Mouse (Mus musculus) testis, adult 2 months (tissue): ENCODE measurements around the gene Epor. TPM values are rescaled to one million over a fixed set of nuclear protein-coding genes. Genes with fewer than 3 reads are reported as not detected.

ENCODE experiments used
- H3K27ac ChIP-seq: fragments of 200-500 bp; 2 replicates; pipeline ENCODE4 v1.5.1; 2012; ENCODE audit warnings: low read depth, low read length; ENCODE audit not compliant: control insufficient read depth, insufficient read depth
- H3K27me3 ChIP-seq: fragments of 200-500 bp; 2 replicates; pipeline ENCODE4 v1.6.1; 2012; ENCODE audit warnings: mild to moderate bottlenecking, low read length, moderate library complexity; ENCODE audit not compliant: control insufficient read depth, insufficient read depth
- H3K36me3 ChIP-seq: fragments of 200-500 bp; 2 replicates; pipeline ENCODE4 v1.6.1; 2012; ENCODE audit warnings: mild to moderate bottlenecking, low read length; ENCODE audit not compliant: control insufficient read depth, insufficient read depth
- H3K4me1 ChIP-seq: fragments of 200-500 bp; 2 replicates; pipeline ENCODE4 v1.6.1; 2012; ENCODE audit warnings: low read length; ENCODE audit not compliant: control insufficient read depth, insufficient read depth
- H3K4me3 ChIP-seq: fragments of 200-500 bp; 2 replicates; pipeline ENCODE4 v1.5.1; 2012; ENCODE audit warnings: low read depth, mild to moderate bottlenecking, low read length, moderate library complexity, mixed read lengths; ENCODE audit not compliant: control insufficient read depth
- CTCF ChIP-seq: fragments of 200-500 bp; IDR thresholded peaks from 2 replicates; pipeline ENCODE4 v1.5.1; 2012; ENCODE audit warnings: low read depth, mild to moderate bottlenecking, inconsistent platforms, low read length, moderate library complexity; ENCODE audit not compliant: control insufficient read depth, insufficient read depth, insufficient replicate concordance
- POLR2A ChIP-seq: fragments of 200-500 bp; IDR thresholded peaks from 2 replicates; pipeline ENCODE4 v1.6.1; 2012; ENCODE audit warnings: low read depth, mild to moderate bottlenecking, inconsistent platforms, low read length, moderate library complexity; ENCODE audit not compliant: control insufficient read depth
- polyA plus RNA-seq: library from polyadenylated mRNA; depleted of rRNA; stranded (reverse); fragments of >200 nt; gene quantifications from 2 replicates; pipeline ENCODE4 v1.2.3, GENCODE M21; 2012

Epor gene
- polyA plus RNA-seq, 1 experiment, result 1.5 TPM

- no peak for TF ChIP-seq POLR2A
- no peak for TF ChIP-seq CTCF
Measured at GRCm38 (mm10) chr9:21948146-21948545, 15.2 kb downstream of the Epor start.

GRCm38 (mm10) chr9:21947540-21948130 lies 15.7 kb downstream of the Epor start:
- H3K4me3 ChIP-seq, result peak overlapping the region; percentile 61
- H3K27ac ChIP-seq, result no peak overlapping the region
- no peaks in the 10 kb centered on the region for H3K27me3 ChIP-seq
- peaks cover 30% of the 10 kb centered on the region for H3K4me1 ChIP-seq
- no peak for TF ChIP-seq POLR2A
- TF ChIP-seq CTCF, result no peak
- H3K36me3 ChIP-seq, result no peaks in the 10 kb centered on the region

More at GRCm38 (mm10) chr9:21948146-21948545, 15.2 kb downstream of the Epor start:
- Histone ChIP-seq H3K27me3 (no peaks in the 10 kb centered on the region), H3K4me1 (peaks cover 29% of the 10 kb centered on the region), H3K36me3 (no peaks in the 10 kb centered on the region), H3K27ac (no peak overlapping the region), H3K4me3 (peak overlapping the region; percentile 59)

- peaks cover 30% of the 10 kb centered on the region for H3K4me1 ChIP-seq
- TF ChIP-seq CTCF (no peak), POLR2A (no peak)
- H3K4me3 ChIP-seq, result no peak overlapping the region; the same call in 1 of the 2 replicates
- no peak overlapping the region for H3K27ac ChIP-seq
- H3K27me3 ChIP-seq, result no peaks in the 10 kb centered on the region
- H3K36me3 ChIP-seq, result no peaks in the 10 kb centered on the region
Measured at GRCm38 (mm10) chr9:21944267-21944666, 19.0 kb downstream of the Epor start.

GRCm38 (mm10) chr9:21943638-21944037 lies 19.7 kb downstream of the Epor start:
- TF ChIP-seq CTCF, result no peak
- TF ChIP-seq POLR2A, result no peak
- peaks cover 30% of the 10 kb centered on the region for H3K4me1 ChIP-seq
- H3K4me3 ChIP-seq, result no peak overlapping the region; the same call in 1 of the 2 replicates
- no peaks in the 10 kb centered on the region for H3K36me3 ChIP-seq
- H3K27me3 ChIP-seq, result no peaks in the 10 kb centered on the region
- no peak overlapping the region for H3K27ac ChIP-seq

DNA sequence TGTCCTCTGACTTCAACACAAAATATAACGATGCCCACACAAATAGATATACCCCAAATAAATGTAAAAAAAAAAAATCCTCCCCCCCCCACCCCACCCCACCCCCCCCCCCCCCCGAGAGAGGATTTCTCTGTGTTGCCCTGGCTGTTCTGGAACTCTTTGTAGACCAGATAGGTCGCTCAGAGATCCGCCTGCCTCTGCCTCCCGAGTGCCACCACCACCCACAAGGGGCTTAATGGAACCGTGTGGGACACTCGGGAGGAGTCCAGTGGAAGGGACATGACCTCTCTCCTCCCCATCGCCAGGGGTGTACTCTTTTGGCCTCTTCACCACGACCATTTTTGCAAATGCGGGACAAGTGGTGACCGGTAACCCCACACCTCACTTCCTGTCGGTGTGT lies 20.3 kb downstream of the Epor start:
- Histone ChIP-seq H3K4me1 (peaks cover 25% of the 10 kb centered on the region), H3K4me3 (peak overlapping the region; percentile 12; the same call in 1 of the 2 replicates), H3K36me3 (no peaks in the 10 kb centered on the region), H3K27me3 (no peaks in the 10 kb centered on the region), H3K27ac (no peak overlapping the region)
- TF ChIP-seq POLR2A (no peak), CTCF (no peak)

DNA sequence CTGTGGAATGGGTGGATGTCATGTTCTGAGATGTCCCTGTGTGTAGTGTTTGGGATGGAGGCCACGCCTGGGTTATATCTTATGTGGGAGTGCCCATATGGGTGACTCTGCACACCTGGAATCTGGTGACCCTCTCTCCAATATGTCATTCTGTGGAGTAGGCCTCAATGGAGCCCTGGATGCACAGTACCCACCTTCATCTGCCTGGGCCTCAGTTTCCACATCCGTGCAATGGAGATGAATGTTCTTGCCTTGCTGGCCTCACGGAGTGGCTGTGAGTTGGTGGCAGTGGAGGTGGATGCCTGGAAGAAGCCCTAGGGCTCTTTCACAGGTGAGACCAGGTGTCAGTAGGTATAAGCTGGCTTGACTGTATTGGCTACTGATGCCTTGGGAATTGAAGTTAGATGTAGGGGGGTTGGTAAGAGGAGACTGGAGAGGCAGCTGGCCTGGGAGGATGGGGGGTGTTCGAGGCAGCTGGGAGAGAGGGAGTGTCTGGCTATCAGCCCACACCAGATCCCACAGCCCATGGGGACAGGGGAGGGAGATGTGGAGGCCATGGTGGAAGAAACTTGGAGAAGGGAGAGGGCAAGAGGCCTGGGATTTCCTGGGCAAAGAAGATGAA lies 25.0 kb downstream of the Epor start:
- Histone ChIP-seq H3K4me1 (peaks cover 15% of the 10 kb centered on the region), H3K36me3 (no peaks in the 10 kb centered on the region), H3K27ac (no peak overlapping the region), H3K4me3 (no peak overlapping the region), H3K27me3 (no peaks in the 10 kb centered on the region)
- TF ChIP-seq POLR2A (no peak), CTCF (no peak)

GRCm38 (mm10) chr9:21937711-21938175 lies 25.6 kb downstream of the Epor start:
- no peak for TF ChIP-seq CTCF
- TF ChIP-seq POLR2A, result no peak
- H3K27ac ChIP-seq, result no peak overlapping the region
- peaks cover 16% of the 10 kb centered on the region for H3K4me1 ChIP-seq
- H3K4me3 ChIP-seq, result no peak overlapping the region
- H3K27me3 ChIP-seq, result no peaks in the 10 kb centered on the region
- no peaks in the 10 kb centered on the region for H3K36me3 ChIP-seq
